Mouse (Mus musculus): ENCODE measurements around the gene Mgme1.
A peak's percentile ranks its signal among the peaks of the same experiment; 100 is the strongest.

DNA sequence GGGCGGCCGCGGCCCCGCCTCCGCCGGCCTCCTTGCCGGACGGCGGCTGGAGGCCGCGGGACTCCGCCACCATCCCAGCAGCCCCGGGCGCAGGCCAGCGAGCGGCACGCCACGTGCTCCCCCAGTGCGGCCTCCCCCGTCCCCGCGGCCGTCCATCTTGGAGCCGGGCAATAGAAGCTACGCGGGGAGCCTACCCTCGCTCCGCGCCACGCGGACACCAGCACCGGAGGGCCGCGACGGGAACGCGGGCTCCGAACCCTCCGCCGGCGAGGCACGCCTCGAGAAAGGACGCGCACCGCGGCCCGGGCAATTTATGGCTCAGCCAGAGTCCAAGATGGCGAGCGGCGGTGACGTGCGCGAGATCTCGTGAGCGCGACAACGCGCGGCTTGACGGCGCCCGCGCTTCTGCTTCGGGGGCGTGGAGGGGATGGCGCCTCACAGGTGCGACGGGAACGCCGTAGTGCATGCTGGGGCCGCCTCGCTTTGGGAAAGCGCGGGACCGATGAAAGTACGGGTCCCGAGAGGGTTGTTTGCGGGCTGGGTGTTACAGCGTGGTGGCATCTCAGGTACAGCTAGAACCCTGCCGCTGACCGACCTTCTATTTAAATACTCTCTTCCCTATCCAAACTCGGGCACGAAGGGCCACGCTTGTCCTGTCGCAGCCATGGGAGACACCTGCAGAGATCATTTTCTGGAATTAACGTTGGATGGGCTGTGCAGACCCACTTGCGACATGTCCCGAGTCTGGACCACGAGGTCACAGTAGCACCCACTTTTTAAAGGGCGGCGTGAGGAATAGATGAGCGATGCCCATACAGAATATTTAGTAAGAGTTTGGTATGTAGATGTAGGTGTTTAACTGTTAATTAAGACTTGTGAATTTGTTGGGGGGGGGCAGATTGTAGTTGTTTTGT is at the start of gene Mgme1, which contains the start of gene Snx5:
- TF ChIP-seq CTCF (IDR thresholded peaks at IDR 0.05; ENCODE audit: insufficient read depth, low read length): no peak
- peak; percentile 66; the same call in 1 of the 2 replicates for TF ChIP-seq POLR2A (IDR thresholded peaks at IDR 0.05; ENCODE audit: borderline replicate concordance, extremely low read depth, low read depth, low read length)

Data from lung, adult 2 months (tissue).